Mouse (Mus musculus): ENCODE data around the gene Fam81a. TPM values are rescaled to one million over a fixed set of nuclear protein-coding genes. Genes with fewer than 3 reads are reported as not detected.

Fam81a gene
- total and polyA plus RNA-seq, 2 experiments from 2014 or later: 22.3 to 28.2 TPM

GRCm38 (mm10) chr9:70109279-70109678 lies 33.1 kb downstream of the Fam81a start:
- Histone ChIP-seq H3K27ac (ENCODE audit: low read depth) (no peak overlapping the region), H3K4me1 (ENCODE audit: control insufficient read depth, insufficient read depth) (no peaks in the 10 kb centered on the region), H3K9me3 (replicated peaks; ENCODE audit: control insufficient read depth, low read length) (no peaks in the 10 kb centered on the region), H3K9ac (replicated peaks; ENCODE audit: low read depth, low read length) (no peak overlapping the region), H3K36me3 (replicated peaks; ENCODE audit: control insufficient read depth, insufficient read depth, low read length) (no peaks in the 10 kb centered on the region), H3K4me2 (ENCODE audit: low read depth, low read length) (no peak overlapping the region), H3K27me3 (ENCODE audit: control insufficient read depth, insufficient read depth, low read length) (no peaks in the 10 kb centered on the region), H3K4me3 (ENCODE audit: low read depth, low read length) (no peak overlapping the region)
- DNase-seq (ENCODE audit: low spot score): peak; percentile 75
- WGBS: 12% methylated on average over 3 of the region's 3 CpGs
- no peak for TF ChIP-seq EP300 (IDR thresholded peaks at IDR 0.05; ENCODE audit: low read depth)
- peak; percentile 96 for TF ChIP-seq CTCF (IDR thresholded peaks at IDR 0.05; ENCODE audit: low read depth)
- ATAC-seq (ENCODE audit: insufficient read depth, low read depth): peak; percentile 62; the same call in 1 of the 2 replicates

GRCm38 (mm10) chr9:70108151-70108550 lies 34.2 kb downstream of the Fam81a start:
- H3K27ac ChIP-seq (ENCODE audit: low read depth): no peak overlapping the region
- no peaks in the 10 kb centered on the region for H3K36me3 ChIP-seq (replicated peaks; ENCODE audit: control insufficient read depth, insufficient read depth, low read length)
- no peak overlapping the region for H3K4me3 ChIP-seq (ENCODE audit: low read depth, low read length)
- DNase-seq (ENCODE audit: low spot score) (no peak), ATAC-seq (ENCODE audit: insufficient read depth, low read depth) (no peak)
- no peak overlapping the region for H3K4me2 ChIP-seq (ENCODE audit: low read depth, low read length)
- no peaks in the 10 kb centered on the region for H3K27me3 ChIP-seq (ENCODE audit: control insufficient read depth, insufficient read depth, low read length)
- 53% methylated on average over 5 of the region's 5 CpGs for WGBS
- no peak for TF ChIP-seq EP300 (IDR thresholded peaks at IDR 0.05; ENCODE audit: low read depth)
- TF ChIP-seq CTCF (IDR thresholded peaks at IDR 0.05; ENCODE audit: low read depth): no peak
- no peak overlapping the region for H3K9ac ChIP-seq (replicated peaks; ENCODE audit: low read depth, low read length)
- H3K4me1 ChIP-seq (ENCODE audit: control insufficient read depth, insufficient read depth): no peaks in the 10 kb centered on the region
- no peaks in the 10 kb centered on the region for H3K9me3 ChIP-seq (replicated peaks; ENCODE audit: control insufficient read depth, low read length)

- H3K27me3 ChIP-seq (ENCODE audit: control insufficient read depth, insufficient read depth, low read length): no peaks in the 10 kb centered on the region
- no peak overlapping the region for H3K9ac ChIP-seq (replicated peaks; ENCODE audit: low read depth, low read length)
- WGBS: 33% methylated on average over 5 of the region's 5 CpGs
- H3K27ac ChIP-seq (ENCODE audit: low read depth): no peak overlapping the region
- TF ChIP-seq CTCF (IDR thresholded peaks at IDR 0.05; ENCODE audit: low read depth) (no peak), EP300 (IDR thresholded peaks at IDR 0.05; ENCODE audit: low read depth) (no peak)
- no peaks in the 10 kb centered on the region for H3K36me3 ChIP-seq (replicated peaks; ENCODE audit: control insufficient read depth, insufficient read depth, low read length)
- DNase-seq (ENCODE audit: low spot score) (no peak), ATAC-seq (ENCODE audit: insufficient read depth, low read depth) (no peak)
- H3K4me1 ChIP-seq (ENCODE audit: control insufficient read depth, insufficient read depth): no peaks in the 10 kb centered on the region
- no peaks in the 10 kb centered on the region for H3K9me3 ChIP-seq (replicated peaks; ENCODE audit: control insufficient read depth, low read length)
- no peak overlapping the region for H3K4me3 ChIP-seq (ENCODE audit: low read depth, low read length)
- H3K4me2 ChIP-seq (ENCODE audit: low read depth, low read length): no peak overlapping the region
Observed at GRCm38 (mm10) chr9:70105573-70105972, 36.8 kb downstream of the Fam81a start.

GRCm38 (mm10) chr9:70103106-70103505 lies 39.3 kb downstream of the Fam81a start:
- Histone ChIP-seq H3K27ac (ENCODE audit: low read depth) (no peak overlapping the region), H3K9ac (replicated peaks; ENCODE audit: low read depth, low read length) (no peak overlapping the region), H3K27me3 (ENCODE audit: control insufficient read depth, insufficient read depth, low read length) (no peaks in the 10 kb centered on the region), H3K36me3 (replicated peaks; ENCODE audit: control insufficient read depth, insufficient read depth, low read length) (no peaks in the 10 kb centered on the region), H3K4me1 (ENCODE audit: control insufficient read depth, insufficient read depth) (no peaks in the 10 kb centered on the region), H3K4me2 (ENCODE audit: low read depth, low read length) (no peak overlapping the region), H3K9me3 (replicated peaks; ENCODE audit: control insufficient read depth, low read length) (no peaks in the 10 kb centered on the region), H3K4me3 (ENCODE audit: low read depth, low read length) (no peak overlapping the region)
- TF ChIP-seq CTCF (IDR thresholded peaks at IDR 0.05; ENCODE audit: low read depth): peak; percentile 23
- no peak for TF ChIP-seq EP300 (IDR thresholded peaks at IDR 0.05; ENCODE audit: low read depth)
- DNase-seq (ENCODE audit: low spot score) (no peak), ATAC-seq (ENCODE audit: insufficient read depth, low read depth) (no peak)
- whole genome bisulfite sequencing: 50% methylated on average over 8 of the region's 8 CpGs

GRCm38 (mm10) chr9:70097542-70097941 lies 44.8 kb downstream of the Fam81a start:
- Histone ChIP-seq H3K4me1 (ENCODE audit: control insufficient read depth, insufficient read depth) (no peaks in the 10 kb centered on the region), H3K9ac (replicated peaks; ENCODE audit: low read depth, low read length) (no peak overlapping the region), H3K36me3 (replicated peaks; ENCODE audit: control insufficient read depth, insufficient read depth, low read length) (no peaks in the 10 kb centered on the region), H3K9me3 (replicated peaks; ENCODE audit: control insufficient read depth, low read length) (no peaks in the 10 kb centered on the region), H3K27ac (ENCODE audit: low read depth) (no peak overlapping the region), H3K4me2 (ENCODE audit: low read depth, low read length) (no peak overlapping the region), H3K27me3 (ENCODE audit: control insufficient read depth, insufficient read depth, low read length) (no peaks in the 10 kb centered on the region), H3K4me3 (ENCODE audit: low read depth, low read length) (no peak overlapping the region)
- DNase-seq (ENCODE audit: low spot score) (no peak), ATAC-seq (ENCODE audit: insufficient read depth, low read depth) (no peak)
- WGBS: 93% methylated on average over 2 of the region's 2 CpGs
- no peak for TF ChIP-seq EP300 (IDR thresholded peaks at IDR 0.05; ENCODE audit: low read depth)
- no peak for TF ChIP-seq CTCF (IDR thresholded peaks at IDR 0.05; ENCODE audit: low read depth)

- 63% methylated on average over 6 of the region's 6 CpGs for WGBS
- Histone ChIP-seq H3K9me3 (replicated peaks; ENCODE audit: control insufficient read depth, low read length) (no peaks in the 10 kb centered on the region), H3K9ac (replicated peaks; ENCODE audit: low read depth, low read length) (no peak overlapping the region), H3K4me3 (ENCODE audit: low read depth, low read length) (no peak overlapping the region), H3K36me3 (replicated peaks; ENCODE audit: control insufficient read depth, insufficient read depth, low read length) (no peaks in the 10 kb centered on the region), H3K4me1 (ENCODE audit: control insufficient read depth, insufficient read depth) (no peaks in the 10 kb centered on the region), H3K27ac (ENCODE audit: low read depth) (no peak overlapping the region), H3K4me2 (ENCODE audit: low read depth, low read length) (no peak overlapping the region), H3K27me3 (ENCODE audit: control insufficient read depth, insufficient read depth, low read length) (no peaks in the 10 kb centered on the region)
- DNase-seq (ENCODE audit: low spot score) (no peak), ATAC-seq (ENCODE audit: insufficient read depth, low read depth) (no peak)
- no peak for TF ChIP-seq CTCF (IDR thresholded peaks at IDR 0.05; ENCODE audit: low read depth)
- no peak for TF ChIP-seq EP300 (IDR thresholded peaks at IDR 0.05; ENCODE audit: low read depth)
Observed at GRCm38 (mm10) chr9:70095016-70095415, 47.3 kb downstream of the Fam81a start.

Measured in heart, postnatal 0 days (tissue).